Mouse (Mus musculus) E14TG2a.4 (cell line): ENCODE data around the gene Gpc5.

Experiments
- H3K27me3 ChIP-seq: 2 replicates; pipeline ENCODE4 v1.6.1; 2014; ENCODE audit warnings: low read length, control low read depth; ENCODE audit not compliant: insufficient read depth
- H3K36me3 ChIP-seq: 2 replicates; pipeline ENCODE4 v1.6.1; 2014; ENCODE audit warnings: low read length, control low read depth; ENCODE audit not compliant: insufficient read depth
- H3K4me1 ChIP-seq: replicated peaks from 2 replicates; pipeline ENCODE4 v1.6.1; 2014; ENCODE audit warnings: low read depth, low read length, control low read depth
- H3K4me3 ChIP-seq: replicated peaks from 2 replicates; pipeline ENCODE4 v1.5.1; 2014; ENCODE audit warnings: mild to moderate bottlenecking, low read length
- H3K9me3 ChIP-seq: 2 replicates; pipeline ENCODE4 v1.6.1; 2014; ENCODE audit warnings: low read length, control low read depth
- CTCF ChIP-seq: conservative IDR thresholded peaks from 2 replicates; pipeline ENCODE4 v1.5.1; 2014; ENCODE audit warnings: low read length
- NANOG ChIP-seq: IDR thresholded peaks from 2 replicates; pipeline ENCODE4 v1.6.1; 2014; ENCODE audit warnings: borderline replicate concordance, low read length, mixed read lengths
- POU5F1 ChIP-seq: IDR thresholded peaks from 2 replicates; pipeline ENCODE4 v1.6.1; 2014; ENCODE audit warnings: low read length, borderline replicate concordance

The Gpc5 gene

GRCm38 (mm10) chr14:115349448-115349847 lies 257.4 kb downstream of the Gpc5 start:
- no peaks in the 10 kb centered on the region for H3K9me3 ChIP-seq
- no peaks in the 10 kb centered on the region for H3K36me3 ChIP-seq
- H3K4me1 ChIP-seq: no peaks in the 10 kb centered on the region
- no peak for TF ChIP-seq NANOG
- TF ChIP-seq CTCF: no peak
- TF ChIP-seq POU5F1: no peak
- no peak overlapping the region for H3K4me3 ChIP-seq
- no peaks in the 10 kb centered on the region for H3K27me3 ChIP-seq

GRCm38 (mm10) chr14:115365320-115365935 lies 273.4 kb downstream of the Gpc5 start:
- Histone ChIP-seq H3K4me3 (no peak overlapping the region), H3K36me3 (no peaks in the 10 kb centered on the region), H3K27me3 (no peaks in the 10 kb centered on the region), H3K9me3 (no peaks in the 10 kb centered on the region), H3K4me1 (no peaks in the 10 kb centered on the region)
- TF ChIP-seq POU5F1 (no peak), CTCF (no peak), NANOG (no peak)

GRCm38 (mm10) chr14:115369611-115370167 lies 277.7 kb downstream of the Gpc5 start:
- Histone ChIP-seq H3K36me3 (no peaks in the 10 kb centered on the region), H3K9me3 (no peaks in the 10 kb centered on the region), H3K4me3 (no peak overlapping the region), H3K4me1 (no peaks in the 10 kb centered on the region), H3K27me3 (no peaks in the 10 kb centered on the region)
- no peak for TF ChIP-seq POU5F1
- TF ChIP-seq CTCF: no peak
- TF ChIP-seq NANOG: no peak

GRCm38 (mm10) chr14:115371131-115371530 lies 279.1 kb downstream of the Gpc5 start:
- Histone ChIP-seq H3K4me1 (no peaks in the 10 kb centered on the region), H3K4me3 (no peak overlapping the region), H3K36me3 (no peaks in the 10 kb centered on the region), H3K27me3 (no peaks in the 10 kb centered on the region), H3K9me3 (no peaks in the 10 kb centered on the region)
- TF ChIP-seq CTCF: peak; percentile 32; the same call in 1 of the 2 replicates
- no peak for TF ChIP-seq POU5F1

- H3K4me3 ChIP-seq: no peak overlapping the region
- H3K4me1 ChIP-seq: no peaks in the 10 kb centered on the region
- H3K9me3 ChIP-seq: peaks cover 8% of the 10 kb centered on the region
- TF ChIP-seq CTCF (no peak), NANOG (no peak), POU5F1 (no peak)
- no peaks in the 10 kb centered on the region for H3K36me3 ChIP-seq
- H3K27me3 ChIP-seq: no peaks in the 10 kb centered on the region
These were observed 299.8 kb downstream of the Gpc5 start for GRCm38 (mm10) chr14:115391831-115392230.

- Histone ChIP-seq H3K27me3 (no peaks in the 10 kb centered on the region), H3K9me3 (no peaks in the 10 kb centered on the region), H3K4me3 (no peak overlapping the region), H3K36me3 (no peaks in the 10 kb centered on the region), H3K4me1 (no peaks in the 10 kb centered on the region)
- TF ChIP-seq POU5F1 (no peak), CTCF (peak; percentile 50)
These were observed 301.0 kb downstream of the Gpc5 start for GRCm38 (mm10) chr14:115392894-115393524.

- TF ChIP-seq POU5F1 (no peak), NANOG (no peak), CTCF (no peak)
These were observed 314.6 kb downstream of the Gpc5 start for GRCm38 (mm10) chr14:115406596-115406995.

GRCm38 (mm10) chr14:115407309-115407930 lies 315.4 kb downstream of the Gpc5 start:
- Histone ChIP-seq H3K4me1 (no peaks in the 10 kb centered on the region), H3K27me3 (no peaks in the 10 kb centered on the region), H3K36me3 (no peaks in the 10 kb centered on the region), H3K9me3 (no peaks in the 10 kb centered on the region), H3K4me3 (no peak overlapping the region)
- TF ChIP-seq NANOG: no peak
- TF ChIP-seq CTCF: no peak

More at GRCm38 (mm10) chr14:115406596-115406995, 314.6 kb downstream of the Gpc5 start:
- Histone ChIP-seq H3K36me3 (no peaks in the 10 kb centered on the region), H3K4me1 (no peaks in the 10 kb centered on the region), H3K27me3 (no peaks in the 10 kb centered on the region), H3K4me3 (no peak overlapping the region), H3K9me3 (no peaks in the 10 kb centered on the region)

GRCm38 (mm10) chr14:115410881-115411280 lies 318.9 kb downstream of the Gpc5 start:
- no peak for TF ChIP-seq NANOG
- TF ChIP-seq CTCF: no peak
- TF ChIP-seq POU5F1: no peak
- no peak overlapping the region for H3K4me3 ChIP-seq
- no peaks in the 10 kb centered on the region for H3K9me3 ChIP-seq
- H3K27me3 ChIP-seq: no peaks in the 10 kb centered on the region
- no peaks in the 10 kb centered on the region for H3K36me3 ChIP-seq
- no peaks in the 10 kb centered on the region for H3K4me1 ChIP-seq
